Mouse (Mus musculus) lung, postnatal 0 days (tissue): ENCODE results near the gene Prep. TPM values are rescaled to one million over a fixed set of nuclear protein-coding genes. Genes with fewer than 3 reads are reported as not detected.

Experiments
- ATAC-seq: fragments of 200-750 bp; cut with Nextera tagmentation; 2 replicates; pipeline ENCODE4 v1.8.0; 2017; ENCODE audit warnings: moderate library complexity
- DNase-seq: peaks from one replicate; pipeline ENCODE4 v3.0.0-alpha.2; 2016; ENCODE audit warnings: low spot score
- H3K27ac ChIP-seq: fragments of 300-500 bp; sonication (generic); 2 replicates; pipeline ENCODE4 v1.5.1; 2014; ENCODE audit warnings: antibody characterized with exemption, mild to moderate bottlenecking, low read length, mixed read lengths
- H3K27me3 ChIP-seq: fragments of 300-500 bp; sonication (generic); replicated peaks from 2 replicates; pipeline ENCODE4 v1.6.1; 2014; ENCODE audit warnings: low read length, mixed read lengths; ENCODE audit not compliant: insufficient read depth
- H3K36me3 ChIP-seq: fragments of 300-500 bp; sonication (generic); 2 replicates; pipeline ENCODE4 v1.6.1; 2014; ENCODE audit warnings: low read length, mixed read lengths; ENCODE audit not compliant: insufficient read depth
- H3K4me1 ChIP-seq: fragments of 300-500 bp; sonication (generic); 2 replicates; pipeline ENCODE4 v1.6.1; 2014; ENCODE audit warnings: antibody characterized with exemption, low read depth, low read length, mixed read lengths; ENCODE audit not compliant: insufficient read depth
- H3K4me2 ChIP-seq: fragments of 300-500 bp; sonication (generic); replicated peaks from 2 replicates; pipeline ENCODE4 v1.6.1; 2014; ENCODE audit warnings: low read depth, mild to moderate bottlenecking, low read length, moderate library complexity, mixed read lengths
- H3K4me3 ChIP-seq: fragments of 300-500 bp; sonication (generic); 2 replicates; pipeline ENCODE4 v1.5.1; 2014; ENCODE audit warnings: low read depth, low read length
- H3K9ac ChIP-seq: fragments of 300-500 bp; sonication (generic); replicated peaks from 2 replicates; pipeline ENCODE4 v1.6.1; 2014; ENCODE audit warnings: low read depth, mild to moderate bottlenecking
- H3K9me3 ChIP-seq: fragments of 300-500 bp; sonication (generic); 2 replicates; pipeline ENCODE4 v1.6.1; 2016; ENCODE audit warnings: low read length, mixed read lengths
- CTCF ChIP-seq: IDR thresholded peaks from 2 replicates; pipeline ENCODE4 v1.5.1; 2016; ENCODE audit warnings: antibody characterized with exemption, mild to moderate bottlenecking
- EP300 ChIP-seq: IDR thresholded peaks from 2 replicates; pipeline ENCODE4 v1.6.1; 2016; ENCODE audit warnings: antibody characterized with exemption, mild to moderate bottlenecking, control low read depth
- WGBS: fragments of 180-500 bp; shearing (Covaris S2); extraction: QIAGEN DNeasy Blood & Tissue Kit; methylation state at CpG from one replicate; pipeline ENCODE4 v1.1.7; 2014; 5-methylcytosine and 5-hydroxymethylcytosine counted together
- polyA plus RNA-seq: library from polyadenylated mRNA; unstranded; fragments of >200 nt; fragmentation: Nextera tagmentation; extraction: Ambion mirVana; gene quantifications from 2 replicates; pipeline ENCODE4 v1.2.1, GENCODE M21; 2015

Gene Prep
- polyA plus RNA-seq, 1 experiment from 2014 or later = 20.1 TPM

DNA sequence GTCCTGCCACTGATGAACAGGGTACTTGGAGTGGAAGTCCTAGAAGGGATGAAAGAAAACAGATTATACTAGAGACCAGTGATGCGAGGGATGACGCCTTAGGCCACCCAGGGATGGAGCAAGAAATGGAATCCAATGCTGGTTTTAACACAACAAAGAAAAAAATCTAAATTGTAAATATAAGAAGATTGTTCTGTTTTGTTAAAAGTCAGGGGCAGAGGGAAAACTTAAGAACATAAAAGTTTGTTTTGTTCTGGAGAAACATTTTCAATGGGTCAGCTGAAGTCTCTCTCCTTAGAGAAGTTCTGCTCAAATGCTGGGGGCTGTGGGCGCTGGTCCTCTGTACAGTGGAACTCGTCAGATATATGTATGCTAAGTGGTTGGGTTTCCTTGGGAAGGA is 5.3 kb downstream of the Prep start:
- TF ChIP-seq EP300 (no peak), CTCF (no peak)
- H3K36me3 ChIP-seq = no peaks in the 10 kb centered on the region

DNA sequence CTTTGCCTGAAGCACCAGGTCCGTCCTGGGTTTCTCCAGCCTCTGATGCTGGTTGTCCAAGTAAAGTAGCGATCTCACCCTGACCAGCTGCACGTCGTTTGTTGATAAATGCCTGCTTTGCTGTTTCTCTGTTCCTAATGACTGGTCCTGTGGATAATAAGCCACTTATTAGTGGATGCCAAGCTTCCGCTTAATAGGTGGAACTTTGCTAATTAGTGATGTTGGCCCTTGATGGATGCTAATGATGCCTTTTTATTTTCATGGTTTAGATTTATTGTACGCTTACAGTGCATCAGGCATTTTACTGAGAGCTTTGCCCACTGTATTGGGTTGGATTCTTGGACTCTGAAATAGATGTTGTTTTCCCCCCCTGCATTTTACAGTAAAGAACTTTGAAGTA is 7.5 kb downstream of the Prep start:
- no peak for ATAC-seq
- H3K9ac ChIP-seq = no peak overlapping the region
- 89% methylated on average over 6 of the region's 6 CpGs for WGBS
- no peak for TF ChIP-seq EP300
- no peak for TF ChIP-seq CTCF
- H3K4me3 ChIP-seq = no peak overlapping the region
- DNase-seq = no peak
- no peak overlapping the region for H3K27ac ChIP-seq
- peaks cover 8% of the 10 kb centered on the region for H3K4me1 ChIP-seq
- H3K4me2 ChIP-seq = no peak overlapping the region
- no peaks in the 10 kb centered on the region for H3K36me3 ChIP-seq
- H3K27me3 ChIP-seq = no peaks in the 10 kb centered on the region
- H3K9me3 ChIP-seq = no peaks in the 10 kb centered on the region

More for the DNA sequence above, 5.3 kb downstream of the Prep start:
- H3K9ac ChIP-seq = no peak overlapping the region
- DNase-seq (no peak), ATAC-seq (no peak)
- no peak overlapping the region for H3K4me2 ChIP-seq
- WGBS = 85% methylated on average over 4 of the region's 4 CpGs
- no peak overlapping the region for H3K27ac ChIP-seq
- H3K27me3 ChIP-seq = no peaks in the 10 kb centered on the region
- H3K4me3 ChIP-seq = no peak overlapping the region
- H3K9me3 ChIP-seq = no peaks in the 10 kb centered on the region
- peaks cover 6% of the 10 kb centered on the region for H3K4me1 ChIP-seq

DNA sequence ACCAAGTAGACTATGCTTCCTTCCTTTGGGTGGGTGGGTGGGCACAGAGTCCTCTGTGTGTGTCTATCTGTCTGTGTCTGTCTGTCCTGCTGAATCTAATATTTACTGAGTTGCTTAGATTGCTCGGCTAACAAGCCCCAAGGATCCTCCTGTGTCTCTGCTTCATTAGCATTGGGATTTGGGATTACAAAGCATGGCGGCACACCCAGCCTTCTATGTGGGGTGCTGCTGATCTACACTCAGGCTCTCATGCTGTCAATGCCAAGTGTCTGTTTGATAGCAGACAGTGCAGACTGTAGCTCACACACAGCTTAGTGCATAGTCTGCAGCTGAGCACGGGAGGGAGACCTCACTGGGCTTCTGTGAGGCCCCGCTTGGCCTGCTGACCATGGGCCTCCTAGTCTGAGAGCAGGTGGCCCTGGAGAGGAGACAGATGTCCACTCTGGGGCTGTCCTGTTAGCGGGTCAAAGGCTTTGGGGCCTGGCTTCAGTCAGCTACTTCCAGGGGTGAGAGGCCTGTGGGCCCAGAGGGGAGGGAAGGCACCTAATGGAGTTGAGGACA is 8.6 kb downstream of the Prep start:
- H3K4me2 ChIP-seq = no peak overlapping the region
- H3K27ac ChIP-seq = no peak overlapping the region
- 69% methylated on average over 5 of the region's 5 CpGs for WGBS
- no peak overlapping the region for H3K9ac ChIP-seq
- no peaks in the 10 kb centered on the region for H3K9me3 ChIP-seq
- H3K27me3 ChIP-seq = no peaks in the 10 kb centered on the region
- H3K4me1 ChIP-seq = peaks cover 10% of the 10 kb centered on the region
- no peak for TF ChIP-seq EP300
- no peak for TF ChIP-seq CTCF
- DNase-seq (no peak), ATAC-seq (no peak)
- no peak overlapping the region for H3K4me3 ChIP-seq
- no peaks in the 10 kb centered on the region for H3K36me3 ChIP-seq

- Histone ChIP-seq H3K4me1 (peaks cover 15% of the 10 kb centered on the region), H3K9ac (no peak overlapping the region), H3K27ac (no peak overlapping the region), H3K27me3 (no peaks in the 10 kb centered on the region), H3K36me3 (no peaks in the 10 kb centered on the region), H3K4me2 (no peak overlapping the region), H3K9me3 (no peaks in the 10 kb centered on the region), H3K4me3 (no peak overlapping the region)
- TF ChIP-seq CTCF (no peak), EP300 (no peak)
- WGBS = 59% methylated on average over 10 of the region's 10 CpGs
- ATAC-seq = no peak
- DNase-seq = no peak
Measured at GRCm38 (mm10) chr10:45076585-45076984, 9.6 kb downstream of the Prep start.

- ATAC-seq (no peak), DNase-seq (no peak)
- 44% methylated on average over 5 of the region's 5 CpGs for WGBS
- no peak for TF ChIP-seq EP300
- no peak for TF ChIP-seq CTCF
- Histone ChIP-seq H3K4me1 (peaks cover 19% of the 10 kb centered on the region), H3K4me3 (no peak overlapping the region), H3K36me3 (no peaks in the 10 kb centered on the region), H3K9me3 (no peaks in the 10 kb centered on the region), H3K27me3 (no peaks in the 10 kb centered on the region), H3K9ac (no peak overlapping the region), H3K4me2 (no peak overlapping the region), H3K27ac (no peak overlapping the region)
Measured at GRCm38 (mm10) chr10:45077353-45077752, 10.3 kb downstream of the Prep start.

DNA sequence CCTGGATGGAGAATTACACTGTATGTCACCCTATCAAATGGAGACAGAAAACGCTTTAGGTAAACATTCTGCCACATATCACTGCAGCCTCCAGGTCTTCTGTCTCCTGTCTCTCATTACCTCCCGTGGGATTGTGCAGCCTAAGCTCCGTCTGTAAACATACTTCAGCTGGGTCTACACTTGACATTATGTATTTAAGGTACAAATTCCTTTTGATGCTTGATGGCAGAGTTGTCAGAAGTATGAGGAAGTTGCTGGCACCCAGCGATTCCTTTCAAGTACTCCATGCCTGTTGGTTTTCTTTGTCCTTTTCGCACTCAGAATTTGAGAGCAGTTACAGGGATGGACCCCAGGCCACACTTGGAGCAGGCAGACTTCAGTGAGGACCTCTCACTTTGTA is 12.8 kb downstream of the Prep start:
- Histone ChIP-seq H3K36me3 (no peaks in the 10 kb centered on the region), H3K4me2 (no peak overlapping the region), H3K9ac (no peak overlapping the region), H3K4me3 (no peak overlapping the region), H3K9me3 (no peaks in the 10 kb centered on the region), H3K27me3 (no peaks in the 10 kb centered on the region), H3K4me1 (peaks cover 23% of the 10 kb centered on the region), H3K27ac (peak overlapping the region; percentile 84)
- 52% methylated on average over 5 of the region's 5 CpGs for WGBS
- TF ChIP-seq EP300 = peak; percentile 96
- no peak for TF ChIP-seq CTCF
- ATAC-seq (peak; percentile 89), DNase-seq (peak; percentile 93)

DNA sequence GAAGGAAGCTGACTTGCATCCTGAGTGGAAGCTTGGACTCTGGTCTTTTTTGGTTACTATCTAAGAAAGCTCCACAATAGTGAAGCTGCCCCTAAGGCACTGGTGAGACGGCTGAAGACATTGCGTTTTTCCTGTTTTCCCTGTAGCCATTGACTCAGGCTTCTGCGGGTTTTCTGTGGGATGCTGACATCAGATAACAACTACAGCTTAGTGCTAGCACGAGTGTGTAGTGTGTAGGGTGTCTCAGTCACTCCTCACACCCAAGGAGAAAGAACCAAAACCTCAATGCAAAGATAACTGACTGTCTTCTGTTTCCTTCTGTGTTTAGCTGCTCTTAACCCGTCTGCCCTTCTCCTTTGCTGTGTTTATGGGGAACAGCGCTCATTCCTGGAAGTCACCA is 13.5 kb downstream of the Prep start:
- TF ChIP-seq CTCF (no peak), EP300 (no peak)
- no peaks in the 10 kb centered on the region for H3K36me3 ChIP-seq
- WGBS = 43% methylated on average over 6 of the region's 6 CpGs
- H3K4me3 ChIP-seq = no peak overlapping the region
- H3K4me1 ChIP-seq = peaks cover 25% of the 10 kb centered on the region
- H3K9me3 ChIP-seq = no peaks in the 10 kb centered on the region
- no peak for ATAC-seq
- H3K9ac ChIP-seq = no peak overlapping the region
- no peak overlapping the region for H3K4me2 ChIP-seq
- H3K27me3 ChIP-seq = no peaks in the 10 kb centered on the region
- no peak for DNase-seq
- H3K27ac ChIP-seq = peak overlapping the region; percentile 84
